ENCODE assay signal across 9 mouse cellular contexts in the genomic region with DNA sequence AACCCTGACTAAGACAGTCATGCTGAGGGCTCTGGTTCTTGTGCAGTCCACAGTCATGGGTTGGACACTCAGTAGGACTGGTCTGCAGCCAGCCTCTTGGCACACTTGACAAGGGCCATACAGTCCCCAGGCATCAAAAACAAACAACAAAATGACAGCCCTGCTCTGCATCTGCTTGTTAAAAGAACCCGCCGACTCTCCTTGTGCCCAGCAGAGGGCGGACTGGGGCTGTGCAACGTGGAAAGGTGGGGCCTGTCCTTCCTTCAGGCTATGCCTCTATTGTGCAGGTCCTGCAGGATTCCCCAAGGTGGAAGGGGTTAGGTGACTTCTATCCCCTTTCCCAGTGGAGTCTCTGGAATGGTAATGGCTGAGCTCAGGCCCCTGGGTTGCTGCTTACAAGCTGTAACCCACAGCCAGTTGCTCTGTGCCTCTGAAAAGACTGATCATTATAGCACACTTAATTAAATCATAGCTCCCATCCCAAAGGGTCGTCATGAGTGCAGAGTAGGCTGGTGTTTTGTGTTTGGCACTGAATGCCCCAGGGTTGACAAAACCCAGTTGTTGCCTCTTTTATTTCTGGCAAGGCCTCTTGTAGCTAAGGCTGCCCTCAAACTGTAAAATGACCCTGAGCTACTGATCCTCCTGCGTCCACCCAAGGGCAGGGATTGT. TPM values are rescaled to one million over a fixed set of nuclear protein-coding genes. Genes with fewer than 3 reads are reported as not detected.
A peak's percentile ranks its signal among the peaks of the same experiment; 100 is the strongest.
DNase-seq lines count a peak whose midpoint lies in the region; ATAC-seq and TF ChIP-seq lines count a peak whose summit lies in the region.
"Not testable (repeated sequence)": the region's sequence is repeated elsewhere in the genome, so short reads cannot be mapped to it uniquely, and the experiment has no call there.
"Had no signal": no experiment of that assay in that cellular context is flagged by ENCODE, and none has a peak within 500 bp of the region (broad histone marks: within the 10 kb centered on the region; RNA-seq: fewer than 3 reads in every experiment).

No protein-coding gene starts in this region.

- H3K4me1 ChIP-seq in ES-Bruce4 (ENCODE audit: control insufficient read depth, insufficient read depth, low read length); hindbrain, embryonic 10.5 days (replicated peaks); lung, adult 2 months (ENCODE audit: control insufficient read depth, insufficient read depth, low read length): not testable (repeated sequence)
- peaks cover 33% of the 10 kb centered on the region for H3K4me1 ChIP-seq in forebrain, embryonic 12.5 days
- H3K4me1 ChIP-seq in neural tube, embryonic 15.5 days, result peaks cover 12% of the 10 kb centered on the region

- TF ChIP-seq POLR2A in ES-Bruce4 (IDR thresholded peaks at IDR 0.05; ENCODE audit: insufficient read depth, low read length); lung, adult 2 months (IDR thresholded peaks at IDR 0.05; ENCODE audit: borderline replicate concordance, extremely low read depth, low read depth, low read length): not testable (repeated sequence)

- not testable (repeated sequence) for TF ChIP-seq EP300 in ES-Bruce4 (IDR thresholded peaks at IDR 0.05; ENCODE audit: insufficient read depth, low read depth, low read length)

- not testable (repeated sequence) for H3K9ac ChIP-seq in ES-Bruce4 (ENCODE audit: low read depth, poor library complexity, severe bottlenecking); forebrain, embryonic 12.5 days; neural tube, embryonic 15.5 days (replicated peaks)

- not testable (repeated sequence) for H3K4me3 ChIP-seq in ES-Bruce4 (ENCODE audit: low read depth, low read length); forebrain, embryonic 12.5 days (replicated peaks); hindbrain, embryonic 10.5 days; lung, adult 2 months (replicated peaks; ENCODE audit: extremely low read depth, low read depth, low read length); neural tube, embryonic 15.5 days (replicated peaks)

- not testable (repeated sequence) for H3K4me2 ChIP-seq in forebrain, embryonic 12.5 days; neural tube, embryonic 15.5 days

- ATAC-seq in cerebellum, adult (ENCODE audit: insufficient number of reproducible peaks, low FRiP score, low TSS enrichment), result peak; percentile 46; the same call in 1 of the 2 replicates
- ATAC-seq in forebrain, embryonic 12.5 days (ENCODE audit: low FRiP score), result not testable (repeated sequence)
- ATAC-seq in neural tube, embryonic 15.5 days (ENCODE audit: low FRiP score), result 0 out of 2 replicates have a peak, but pooled peaks have one; percentile 28

- TF ChIP-seq CTCF in ES-Bruce4 (IDR thresholded peaks at IDR 0.05; ENCODE audit: low read depth, low read length), result peak; percentile 66
- TF ChIP-seq CTCF in lung, adult 2 months (IDR thresholded peaks at IDR 0.05; ENCODE audit: insufficient read depth, low read length), result peak; percentile 46

- DNase-seq in hindbrain, embryonic 10.5 days (ENCODE audit: low spot score), result peak; percentile 57
- peak; percentile 75 to 82 for DNase-seq in kidney, postnatal 4 days
- DNase-seq in lung, adult 2 months, result peak; percentile 48
- DNase-seq in thymus, postnatal 0 days (ENCODE audit: low spot score), result peak; percentile 54

- 15% methylated on average over 6 of the region's 6 CpGs for WGBS in forebrain, embryonic 12.5 days
- 24% methylated on average over 6 of the region's 6 CpGs for WGBS in hindbrain, embryonic 10.5 days
- WGBS in lung, adult 2 months, result 26% methylated on average over 6 of the region's 6 CpGs
- 21% methylated on average over 6 of the region's 6 CpGs for WGBS in neural tube, embryonic 15.5 days

- H3K27ac ChIP-seq in ES-Bruce4 (ENCODE audit: insufficient read depth, low read length); hindbrain, embryonic 10.5 days; neural tube, embryonic 15.5 days (replicated peaks): not testable (repeated sequence)
- peak overlapping the region; percentile 13; the same call in 1 of the 2 replicates for H3K27ac ChIP-seq in forebrain, embryonic 12.5 days

- not testable (repeated sequence) for H3K9me3 ChIP-seq in ES-Bruce4 (replicated peaks; ENCODE audit: control insufficient read depth, insufficient read depth, low read length, poor library complexity, severe bottlenecking); forebrain, embryonic 12.5 days; hindbrain, embryonic 10.5 days; neural tube, embryonic 15.5 days (replicated peaks)

- not testable (repeated sequence) for H3K27me3 ChIP-seq in ES-Bruce4 (ENCODE audit: control insufficient read depth, insufficient read depth, low read length, poor library complexity, severe bottlenecking); forebrain, embryonic 12.5 days; neural tube, embryonic 15.5 days (replicated peaks)
- H3K27me3 ChIP-seq in hindbrain, embryonic 10.5 days (ENCODE audit: insufficient read depth, poor library complexity, severe bottlenecking), result peaks cover 31% of the 10 kb centered on the region

- not testable (repeated sequence) for H3K36me3 ChIP-seq in ES-Bruce4 (ENCODE audit: control insufficient read depth, insufficient read depth, low read length, poor library complexity, severe bottlenecking); forebrain, embryonic 12.5 days (replicated peaks); hindbrain, embryonic 10.5 days; neural tube, embryonic 15.5 days

RNA-seq across cellular contexts. Expression of a gene that starts 21.7 kb away (rescaled TPM):
- polyA plus RNA-seq in ES-Bruce4 (2011; ENCODE audit: insufficient read depth, insufficient read length, low read depth, missing spikeins), result 26.0 and 26.9 TPM in 2 replicates
- polyA plus RNA-seq in forebrain, embryonic 12.5 days (2016; fragmentation: Nextera tagmentation; extraction: Ambion mirVana), result 28.9 and 31.7 TPM in 2 replicates
- polyA plus RNA-seq in hindbrain, embryonic 10.5 days (2016; fragmentation: Nextera tagmentation; extraction: Ambion mirVana), result 53.8 and 66.2 TPM in 2 replicates
- polyA plus RNA-seq in lung, adult 2 months (2012; rRNA removed), result 33.2 and 33.6 TPM in 2 replicates
- polyA plus RNA-seq in neural tube, embryonic 15.5 days (2015; fragmentation: Nextera tagmentation; extraction: Ambion mirVana), result 35.6 and 39.9 TPM in 2 replicates
- 39.0 and 42.0 TPM in 2 replicates for polyA plus RNA-seq in thymus, postnatal 0 days (2015; fragmentation: Nextera tagmentation; extraction: Ambion mirVana)

RNA-seq across cellular contexts. Expression of a gene that starts 28.0 kb away (rescaled TPM):
- 0.56 and 1.8 TPM in 2 replicates for polyA plus RNA-seq in ES-Bruce4 (2011; ENCODE audit: insufficient read depth, insufficient read length, low read depth, missing spikeins)
- polyA plus RNA-seq in forebrain, embryonic 12.5 days (2016; fragmentation: Nextera tagmentation; extraction: Ambion mirVana), result 71.6 and 89.0 TPM in 2 replicates
- 0.52 and 1.0 TPM in 2 replicates for polyA plus RNA-seq in hindbrain, embryonic 10.5 days (2016; fragmentation: Nextera tagmentation; extraction: Ambion mirVana)
- not detected in 2 replicates for polyA plus RNA-seq in lung, adult 2 months (2012; rRNA removed)
- not detected in 2 replicates for polyA plus RNA-seq in neural tube, embryonic 15.5 days (2015; fragmentation: Nextera tagmentation; extraction: Ambion mirVana)
- polyA plus RNA-seq in thymus, postnatal 0 days (2015; fragmentation: Nextera tagmentation; extraction: Ambion mirVana), result 0.10 TPM in 1 of 2 replicates, not detected in the other
- polyA plus RNA-seq: heart, embryonic 12.5 days had no signal

Comparison
In these comparisons a context has a peak if more than half of its experiments do, and no peak if none do; other contexts are left out.
1. RNA of a gene that starts 28.0 kb away (polyA plus RNA-seq): 71.6 to 89.0 TPM in forebrain, embryonic 12.5 days; 0.56 to 1.8 TPM in ES-Bruce4, 0.52 to 1.0 TPM in hindbrain, embryonic 10.5 days, 0.10 TPM in thymus, postnatal 0 days, not detected in lung, adult 2 months and not detected in neural tube, embryonic 15.5 days; every median in the first group is over 10 times any median in the second.
2. Peak in every context shown above with its lines, with median percentiles within 50 percentile points of each other: DNase-seq.